Mouse (Mus musculus) embryonic facial prominence, embryonic 11.5 days (tissue): ENCODE results near the gene Pop4. TPM values are rescaled to one million over a fixed set of nuclear protein-coding genes. Genes with fewer than 3 reads are reported as not detected.
A peak's percentile ranks its signal among the peaks of the same experiment; 100 is the strongest.
"Not testable (repeated sequence)": the region's sequence is repeated elsewhere in the genome, so short reads cannot be mapped to it uniquely, and the experiment has no call there.

Experiments used
- ATAC-seq: fragments of 200-750 bp; cut with Nextera tagmentation; replicated peaks from 2 replicates; pipeline ENCODE4 v1.8.0; 2017; ENCODE audit warnings: low read depth; ENCODE audit not compliant: insufficient number of reproducible peaks, low FRiP score, low TSS enrichment
- DNase-seq: peaks from one replicate; pipeline ENCODE4 v3.0.0-alpha.2; 2015; ENCODE audit warnings: low spot score
- H3K27ac ChIP-seq: fragments of 300-500 bp; sonication (generic); replicated peaks from 2 replicates; pipeline ENCODE4 v1.5.1; 2014; ENCODE audit warnings: mild to moderate bottlenecking, low read depth, low read length, control low read depth
- H3K27me3 ChIP-seq: fragments of 300-500 bp; sonication (generic); 2 replicates; pipeline ENCODE4 v1.6.1; 2014; ENCODE audit warnings: mild to moderate bottlenecking, low read length, moderate library complexity, mixed read lengths; ENCODE audit not compliant: control insufficient read depth, insufficient read depth
- H3K36me3 ChIP-seq: fragments of 300-500 bp; sonication (generic); replicated peaks from 2 replicates; pipeline ENCODE4 v1.6.1; 2014; ENCODE audit warnings: low read depth, mild to moderate bottlenecking, low read length, moderate library complexity, mixed read lengths; ENCODE audit not compliant: control insufficient read depth, insufficient read depth
- H3K4me1 ChIP-seq: fragments of 300-500 bp; sonication (generic); 2 replicates; pipeline ENCODE4 v1.6.1; 2014; ENCODE audit warnings: low read length, mixed read lengths; ENCODE audit not compliant: control insufficient read depth, insufficient read depth
- H3K4me2 ChIP-seq: fragments of 300-500 bp; sonication (generic); 2 replicates; pipeline ENCODE4 v1.6.1; 2014; ENCODE audit warnings: low read depth, mild to moderate bottlenecking, control low read depth, low read length, moderate library complexity
- H3K4me3 ChIP-seq: fragments of 300-500 bp; sonication (generic); 2 replicates; pipeline ENCODE4 v1.5.1; 2014; ENCODE audit warnings: low read depth, low read length, control low read depth
- H3K9ac ChIP-seq: fragments of 300-500 bp; sonication (generic); replicated peaks from 2 replicates; pipeline ENCODE4 v1.6.1; 2014; ENCODE audit warnings: mild to moderate bottlenecking, control low read depth, low read length
- H3K9me3 ChIP-seq: fragments of 300-500 bp; sonication (generic); replicated peaks from 2 replicates; pipeline ENCODE4 v1.6.1; 2016; ENCODE audit warnings: mild to moderate bottlenecking, low read length, inconsistent platforms, mixed read lengths; ENCODE audit not compliant: control insufficient read depth
- WGBS: fragments of 180-500 bp; shearing (Covaris S2); extraction: QIAGEN DNeasy Blood & Tissue Kit; methylation state at CpG from one replicate; pipeline ENCODE4 v1.1.7; 2014; 5-methylcytosine and 5-hydroxymethylcytosine counted together
- polyA plus RNA-seq: library from polyadenylated mRNA; unstranded; fragments of >200 nt; fragmentation: Nextera tagmentation; extraction: Ambion mirVana; gene quantifications from 2 replicates; pipeline ENCODE4 v1.2.1, GENCODE M21; 2014

Pop4 gene
- 109 and 114 TPM in 2 replicates for polyA plus RNA-seq

DNA sequence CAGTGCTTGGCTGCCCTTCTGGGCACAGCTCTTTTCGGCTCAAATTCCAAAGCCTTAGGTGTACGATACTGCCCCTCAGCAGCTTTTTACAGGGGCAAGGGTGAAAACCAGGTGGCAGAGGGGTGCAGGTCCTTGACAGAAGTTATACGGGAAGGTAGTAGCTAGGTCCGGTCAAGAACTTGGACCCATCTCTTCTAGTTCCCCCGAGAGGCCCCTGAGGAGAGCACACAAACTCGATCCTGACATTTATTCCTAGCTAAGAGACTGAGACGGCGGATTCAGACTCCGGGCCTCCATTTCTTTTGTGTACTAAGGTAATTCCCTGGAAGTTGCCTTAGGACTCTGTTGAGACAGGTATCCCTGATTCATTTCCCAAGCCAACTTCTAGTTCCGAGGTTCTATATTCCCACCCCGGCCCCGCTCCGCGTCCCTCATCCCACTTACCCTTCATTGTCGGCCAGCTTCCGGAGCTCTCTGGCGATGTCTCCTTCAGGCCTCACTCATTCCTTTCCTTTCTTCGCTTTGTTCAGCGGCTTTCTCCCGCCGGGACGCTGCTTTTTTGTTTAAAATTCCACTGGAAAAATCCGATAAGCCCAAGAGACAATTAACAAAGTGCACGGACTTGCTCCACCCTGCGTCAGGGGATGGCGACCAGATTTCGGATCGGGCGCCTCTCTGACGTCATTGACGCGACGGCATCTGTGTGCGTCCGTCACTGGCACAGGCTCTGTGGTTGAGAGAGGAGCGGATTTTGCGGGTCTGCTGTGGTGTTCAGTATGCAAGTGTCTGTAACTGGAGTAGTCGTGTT, at the start of gene Pop4:
TSS of gene Pop4 (minus strand) at position 721 of the 808 bp plus-strand sequence.
- H3K9me3 ChIP-seq = no peaks in the 10 kb centered on the region
- H3K9ac ChIP-seq = peak within 1 kb of the TSS; percentile 82
- peak within 1 kb of the TSS; percentile 76 for H3K4me2 ChIP-seq
- no peaks in the 10 kb centered on the region for H3K27me3 ChIP-seq
- DNase-seq (peak; percentile 95), ATAC-seq (peak; percentile 95)
- H3K36me3 ChIP-seq = no peaks in the 10 kb centered on the region; the same call in 1 of the 2 replicates
- WGBS = under 1% methylated on average over 38 of the region's 38 CpGs
- H3K4me3 ChIP-seq = peak within 1 kb of the TSS; percentile 75
- no peak within 1 kb of the TSS; the same call in 1 of the 2 replicates for H3K27ac ChIP-seq
- no peaks in the 10 kb centered on the region for H3K4me1 ChIP-seq

- ATAC-seq (no peak), DNase-seq (no peak)
- Histone ChIP-seq H3K36me3 (no peaks in the 10 kb centered on the region), H3K9me3 (no peaks in the 10 kb centered on the region), H3K4me2 (no peak overlapping the region), H3K4me3 (no peak overlapping the region), H3K27ac (no peak overlapping the region), H3K27me3 (no peaks in the 10 kb centered on the region), H3K9ac (no peak overlapping the region), H3K4me1 (no peaks in the 10 kb centered on the region)
- WGBS = 93% methylated on average over 2 of the region's 2 CpGs
Measured at GRCm38 (mm10) chr7:38320641-38321040, 49.4 kb upstream of the Pop4 start.

GRCm38 (mm10) chr7:38282192-38282591, 11.0 kb upstream of the Pop4 start:
- not testable (repeated sequence) for H3K36me3 ChIP-seq, H3K27me3 ChIP-seq, H3K27ac ChIP-seq, ATAC-seq, H3K9me3 ChIP-seq, H3K4me2 ChIP-seq, H3K4me1 ChIP-seq, H3K9ac ChIP-seq, DNase-seq, H3K4me3 ChIP-seq
- 21% methylated on average over 4 of the region's 4 CpGs for WGBS

GRCm38 (mm10) chr7:38272551-38272950, 1.3 kb upstream of the Pop4 start:
- H3K9me3 ChIP-seq = no peaks in the 10 kb centered on the region
- no peak for ATAC-seq
- no peaks in the 10 kb centered on the region for H3K36me3 ChIP-seq
- no peak overlapping the region for H3K9ac ChIP-seq
- no peak overlapping the region for H3K27ac ChIP-seq
- DNase-seq = no peak
- no peak overlapping the region for H3K4me3 ChIP-seq
- H3K27me3 ChIP-seq = no peaks in the 10 kb centered on the region
- no peaks in the 10 kb centered on the region for H3K4me1 ChIP-seq
- no peak overlapping the region for H3K4me2 ChIP-seq

- 13% methylated on average over 4 of the region's 4 CpGs for WGBS
- no peak for DNase-seq
Measured at GRCm38 (mm10) chr7:38271859-38272258, 636 bp upstream of the Pop4 start.

GRCm38 (mm10) chr7:38271511-38271811, 238 bp upstream of the Pop4 start:
- WGBS = under 1% methylated on average over 11 of the region's 11 CpGs
- Histone ChIP-seq H3K9me3 (no peaks in the 10 kb centered on the region), H3K9ac (peak overlapping the region; percentile 82), H3K36me3 (no peaks in the 10 kb centered on the region), H3K27me3 (no peaks in the 10 kb centered on the region), H3K4me1 (no peaks in the 10 kb centered on the region), H3K4me3 (peak overlapping the region; percentile 75), H3K27ac (no peak overlapping the region), H3K4me2 (peak overlapping the region; percentile 50)
- no peak for DNase-seq
- ATAC-seq = no peak

More at GRCm38 (mm10) chr7:38271859-38272258, 636 bp upstream of the Pop4 start:
- peak overlapping the region; percentile 50 for H3K4me2 ChIP-seq
- H3K36me3 ChIP-seq = no peaks in the 10 kb centered on the region
- H3K27ac ChIP-seq = no peak overlapping the region
- peak overlapping the region; percentile 75 for H3K4me3 ChIP-seq
- H3K9me3 ChIP-seq = no peaks in the 10 kb centered on the region
- H3K27me3 ChIP-seq = no peaks in the 10 kb centered on the region
- ATAC-seq = 0 out of 2 replicates have a peak, but pooled peaks have one; percentile 35
- no peaks in the 10 kb centered on the region for H3K4me1 ChIP-seq
- no peak overlapping the region; the same call in 1 of the 2 replicates for H3K9ac ChIP-seq

DNA sequence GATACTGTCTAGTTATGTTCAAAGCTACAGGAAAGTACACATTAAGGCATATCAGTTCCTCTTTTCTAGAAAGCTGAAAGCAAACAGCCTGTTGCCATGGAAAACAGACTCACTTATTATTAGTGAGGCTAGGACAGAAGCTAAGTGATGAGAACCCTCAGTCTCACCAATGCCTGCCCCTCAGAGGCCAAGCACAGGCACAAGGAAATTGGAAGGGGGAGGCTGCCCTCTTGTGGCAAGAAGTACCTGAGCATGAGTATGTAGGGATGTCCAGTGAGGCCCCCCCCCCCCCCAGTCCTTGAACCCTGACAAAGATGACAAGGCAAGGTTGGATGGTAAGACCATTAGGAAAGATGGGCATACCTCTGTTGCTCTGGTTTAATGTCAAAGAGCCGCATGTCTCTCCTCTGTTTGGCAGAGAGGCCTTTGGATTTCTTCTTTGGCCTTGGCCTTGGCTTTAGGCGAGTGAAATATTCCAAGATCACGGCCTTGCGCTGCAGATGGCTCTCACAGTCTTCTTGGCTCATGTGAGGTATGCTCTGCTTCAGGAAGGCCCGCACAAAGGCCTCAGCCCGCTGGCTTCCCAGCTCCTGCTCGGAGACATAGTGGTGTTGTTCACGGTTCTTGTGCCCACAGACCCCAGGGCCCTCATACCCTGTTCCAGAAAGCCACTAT, 4.1 kb downstream of the Pop4 start:
- no peak overlapping the region for H3K9ac ChIP-seq
- no peaks in the 10 kb centered on the region for H3K4me1 ChIP-seq
- H3K27ac ChIP-seq = no peak overlapping the region
- peaks cover 9% of the 10 kb centered on the region for H3K36me3 ChIP-seq
- ATAC-seq (no peak), DNase-seq (peak; percentile 57)
- no peaks in the 10 kb centered on the region for H3K9me3 ChIP-seq
- no peak overlapping the region for H3K4me3 ChIP-seq
- WGBS = 91% methylated on average over 8 of the region's 8 CpGs
- no peak overlapping the region for H3K4me2 ChIP-seq
- no peaks in the 10 kb centered on the region for H3K27me3 ChIP-seq

DNA sequence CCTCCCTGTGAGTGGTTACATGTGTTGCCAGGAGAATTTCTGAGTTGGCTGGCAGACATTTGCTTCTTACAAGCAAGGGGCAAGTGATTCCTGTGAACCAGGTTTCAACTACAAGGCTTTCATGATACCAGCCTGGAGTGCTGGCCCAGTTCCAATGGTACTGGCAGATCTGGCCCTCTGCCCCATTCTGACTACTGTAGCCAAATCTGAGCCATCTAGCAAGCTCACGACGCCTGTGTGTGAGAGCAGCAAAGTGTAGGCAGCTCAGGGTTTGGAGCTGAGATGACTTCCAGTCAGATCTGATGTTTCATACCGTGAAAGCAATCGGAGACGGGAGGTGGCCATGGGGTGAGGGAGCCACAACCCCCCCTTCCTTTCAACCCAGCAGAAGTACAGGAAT, 8.8 kb downstream of the Pop4 start:
- Histone ChIP-seq H3K27ac (no peak overlapping the region), H3K9me3 (no peaks in the 10 kb centered on the region), H3K4me2 (no peak overlapping the region), H3K4me3 (no peak overlapping the region), H3K9ac (no peak overlapping the region), H3K27me3 (no peaks in the 10 kb centered on the region), H3K36me3 (peaks cover 9% of the 10 kb centered on the region), H3K4me1 (no peaks in the 10 kb centered on the region)
- DNase-seq = no peak
- 91% methylated on average over 5 of the region's 5 CpGs for WGBS
- no peak for ATAC-seq
